Mouse (Mus musculus): Measurements from ENCODE around the gene Rfc1.

DNA sequence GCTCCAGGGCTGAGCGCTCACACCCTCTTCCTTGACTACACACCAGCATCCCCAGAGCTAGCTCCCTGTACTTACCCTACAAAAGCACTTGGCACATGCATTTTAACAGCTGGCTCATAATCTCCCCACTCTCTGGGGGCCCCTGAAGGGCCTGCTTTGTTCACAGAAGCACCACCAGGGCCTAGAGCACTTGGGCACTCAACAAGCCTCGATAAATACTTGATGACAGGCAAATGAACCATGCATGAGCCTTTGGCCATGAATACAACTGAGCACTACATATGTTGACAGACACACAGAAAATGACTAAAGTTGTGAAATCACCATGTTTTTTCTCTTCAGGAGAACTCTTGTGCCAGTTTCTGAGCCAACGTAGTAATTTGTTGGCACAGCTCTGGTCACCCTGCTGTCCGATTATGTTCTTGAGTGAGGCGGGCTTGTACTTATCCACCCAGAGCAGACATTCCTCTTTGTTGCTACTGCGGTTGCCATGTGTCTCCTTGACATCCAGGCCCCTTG is 56.3 kb downstream of the Rfc1 start:
- TF ChIP-seq POLR2A (IDR thresholded peaks at IDR 0.05; ENCODE audit: extremely low read depth, insufficient read depth, low read length), result no peak
- TF ChIP-seq CTCF (IDR thresholded peaks at IDR 0.05; ENCODE audit: low read depth, low read length), result no peak
